Mouse (Mus musculus): ENCODE data around the gene Wipi1.

DNA sequence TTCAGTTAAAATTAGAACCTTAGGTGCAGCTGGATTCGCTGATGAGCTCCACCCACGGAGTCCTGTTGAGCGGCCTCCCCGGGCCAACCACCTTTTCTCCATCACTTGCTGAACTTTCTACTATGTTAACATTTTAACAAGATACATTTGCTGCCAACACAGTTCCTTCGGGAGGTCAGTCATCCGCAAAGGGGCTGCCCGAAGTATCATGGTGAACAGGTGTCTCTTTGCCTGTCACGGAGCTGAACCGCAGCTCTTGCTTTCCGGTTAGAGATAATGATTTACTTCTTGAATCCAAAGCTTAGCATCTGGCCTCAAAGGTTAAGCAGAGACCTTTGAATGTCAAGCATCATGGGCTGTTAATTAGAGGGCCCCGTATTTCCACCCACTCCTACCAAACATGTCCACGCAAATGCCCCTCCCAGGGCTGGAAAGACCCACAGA lies 66.0 kb downstream of the Wipi1 start:
- TF ChIP-seq CTCF (IDR thresholded peaks at IDR 0.05; ENCODE audit: low read depth, low read length) (no peak), POLR2A (IDR thresholded peaks at IDR 0.05; ENCODE audit: borderline replicate concordance, low read depth, low read length) (no peak)
